Mouse (Mus musculus): Measurements from ENCODE around the gene Cyp1a2.

DNA sequence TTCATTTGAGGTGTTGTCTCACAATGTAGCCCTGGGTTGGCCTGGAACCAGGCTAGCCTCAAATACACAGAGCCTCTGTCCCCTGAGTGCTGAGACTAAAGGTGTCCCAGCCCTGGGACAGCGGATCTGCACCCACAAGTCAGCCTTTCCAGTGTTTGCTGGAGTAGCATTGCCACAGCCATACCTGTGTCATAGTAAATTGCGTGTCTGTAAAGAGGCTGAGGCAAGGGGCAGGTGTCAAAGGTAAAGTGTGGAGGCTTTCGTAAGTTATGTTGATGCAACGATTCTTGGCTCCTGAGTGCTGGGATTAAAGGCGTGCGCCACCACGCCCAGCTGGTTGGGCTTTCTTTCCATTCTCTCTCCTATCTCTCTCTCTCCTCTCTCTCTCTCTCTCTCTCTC, 18.9 kb downstream of the Cyp1a2 start:
- TF ChIP-seq TCF12 (IDR thresholded peaks at IDR 0.05; ENCODE audit: insufficient read depth, poor library complexity, severe bottlenecking) (no peak), E2F4 (IDR thresholded peaks at IDR 0.05; ENCODE audit: insufficient read depth) (no peak), POLR2A (IDR thresholded peaks at IDR 0.05; ENCODE audit: insufficient read length, low read depth) (no peak), MYOG (IDR thresholded peaks at IDR 0.05; ENCODE audit: control insufficient read depth in 1 of 3, insufficient read depth in 1 of 3, insufficient read length in 2 of 3, low read depth in 2 of 3) (no peak), MAX (IDR thresholded peaks at IDR 0.05; ENCODE audit: low read depth) (no peak), MYOD1 (IDR thresholded peaks at IDR 0.05; ENCODE audit: control insufficient read depth in 1 of 3, insufficient read length in 2 of 3, low read depth in 2 of 3) (no peak), USF1 (IDR thresholded peaks at IDR 0.05; ENCODE audit: low read depth) (no peak)
